Mouse (Mus musculus): ENCODE results near the gene Tnfrsf13c. TPM values are rescaled to one million over a fixed set of nuclear protein-coding genes. Genes with fewer than 3 reads are reported as not detected.

Tnfrsf13c gene
- polyA plus RNA-seq, 1 experiment from 2014 or later, result 0.16 TPM

DNA sequence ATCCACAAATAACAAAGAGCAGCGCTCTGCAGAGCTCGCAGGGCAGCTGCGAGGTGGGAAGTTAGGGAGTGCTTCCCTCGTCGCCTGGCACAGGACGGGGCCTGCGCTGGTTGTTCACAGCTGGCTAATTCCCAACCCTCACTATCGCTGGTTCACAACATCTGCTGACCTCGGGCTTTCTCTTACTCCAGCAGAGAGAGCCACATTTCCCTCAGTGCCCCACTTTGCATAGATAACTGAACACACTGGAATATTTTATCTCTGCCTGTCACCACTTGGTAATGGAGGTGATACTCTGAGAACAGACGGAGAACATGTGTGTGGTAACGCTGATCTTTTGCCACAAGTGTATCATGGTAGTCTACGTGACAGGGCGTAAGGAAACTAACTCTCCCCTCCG lies 38.0 kb downstream of the Tnfrsf13c start:
- peaks cover 58% of the 10 kb centered on the region for H3K36me3 ChIP-seq (ENCODE audit: control insufficient read depth, insufficient read depth, low read length)
- ATAC-seq (replicated peaks; ENCODE audit: low FRiP score) (peak; percentile 79), DNase-seq (ENCODE audit: low spot score) (no peak)
- H3K9me3 ChIP-seq (ENCODE audit: control insufficient read depth, low read length), result peaks cover 6% of the 10 kb centered on the region; the same call in 1 of the 2 replicates
- H3K9ac ChIP-seq (ENCODE audit: low read depth, low read length), result peak overlapping the region; percentile 1; the same call in 1 of the 2 replicates
- H3K4me3 ChIP-seq (ENCODE audit: low read depth, low read length), result no peak overlapping the region
- H3K4me2 ChIP-seq, result peak overlapping the region; percentile 55
- H3K4me1 ChIP-seq (replicated peaks; ENCODE audit: control insufficient read depth, insufficient read depth, low read length), result peaks cover 41% of the 10 kb centered on the region
- H3K27ac ChIP-seq (ENCODE audit: low read depth, low read length), result peak overlapping the region; percentile 96
- WGBS, result 29% methylated on average over 14 of the region's 14 CpGs
- no peaks in the 10 kb centered on the region; the same call in 1 of the 2 replicates for H3K27me3 ChIP-seq (replicated peaks; ENCODE audit: control insufficient read depth, insufficient read depth, low read length)

DNA sequence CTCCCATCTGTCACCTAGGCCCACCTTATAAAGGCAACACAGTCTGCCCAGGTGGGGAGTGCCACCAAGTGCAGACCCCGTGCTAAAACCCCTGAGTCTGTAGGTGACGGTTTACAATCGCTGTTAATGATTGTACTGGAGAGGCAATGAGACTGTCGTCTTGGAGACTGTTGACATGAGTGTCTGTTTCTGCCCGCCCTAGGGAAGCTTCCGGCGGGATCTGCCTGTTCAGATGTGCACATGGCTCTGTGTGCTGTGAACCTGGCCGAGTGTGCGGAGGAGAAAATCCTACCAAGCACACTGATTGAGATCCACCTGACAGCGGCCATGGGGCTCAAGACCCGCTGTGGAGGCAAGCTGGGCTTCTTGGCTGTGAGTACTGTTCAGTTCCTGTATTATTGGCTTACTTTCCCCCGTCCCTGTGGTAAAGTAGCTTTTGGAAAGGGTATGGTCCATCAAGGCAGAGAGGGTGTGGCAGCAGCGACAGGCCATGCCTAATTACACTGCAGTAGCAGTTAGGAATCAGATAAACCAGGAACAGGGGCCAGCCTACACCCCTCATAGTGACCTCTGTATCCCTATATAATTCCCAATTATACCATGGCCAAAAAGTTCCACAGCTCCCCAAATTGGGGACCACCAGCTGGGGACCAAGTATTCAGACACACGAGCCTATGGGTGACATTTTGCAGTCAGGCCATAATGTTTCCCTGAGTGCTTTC lies 38.9 kb downstream of the Tnfrsf13c start:
- no peak overlapping the region for H3K4me3 ChIP-seq (ENCODE audit: low read depth, low read length)
- 77% methylated on average over 14 of the region's 14 CpGs for WGBS
- no peaks in the 10 kb centered on the region; the same call in 1 of the 2 replicates for H3K27me3 ChIP-seq (replicated peaks; ENCODE audit: control insufficient read depth, insufficient read depth, low read length)
- H3K36me3 ChIP-seq (ENCODE audit: control insufficient read depth, insufficient read depth, low read length), result peaks cover 61% of the 10 kb centered on the region
- peak overlapping the region; percentile 96 for H3K27ac ChIP-seq (ENCODE audit: low read depth, low read length)
- H3K4me1 ChIP-seq (replicated peaks; ENCODE audit: control insufficient read depth, insufficient read depth, low read length), result peaks cover 41% of the 10 kb centered on the region
- peak overlapping the region; percentile 60 for H3K9ac ChIP-seq (ENCODE audit: low read depth, low read length)
- H3K4me2 ChIP-seq, result peak overlapping the region; percentile 55
- ATAC-seq (replicated peaks; ENCODE audit: low FRiP score) (no peak), DNase-seq (ENCODE audit: low spot score) (no peak)
- peaks cover 6% of the 10 kb centered on the region; the same call in 1 of the 2 replicates for H3K9me3 ChIP-seq (ENCODE audit: control insufficient read depth, low read length)

DNA sequence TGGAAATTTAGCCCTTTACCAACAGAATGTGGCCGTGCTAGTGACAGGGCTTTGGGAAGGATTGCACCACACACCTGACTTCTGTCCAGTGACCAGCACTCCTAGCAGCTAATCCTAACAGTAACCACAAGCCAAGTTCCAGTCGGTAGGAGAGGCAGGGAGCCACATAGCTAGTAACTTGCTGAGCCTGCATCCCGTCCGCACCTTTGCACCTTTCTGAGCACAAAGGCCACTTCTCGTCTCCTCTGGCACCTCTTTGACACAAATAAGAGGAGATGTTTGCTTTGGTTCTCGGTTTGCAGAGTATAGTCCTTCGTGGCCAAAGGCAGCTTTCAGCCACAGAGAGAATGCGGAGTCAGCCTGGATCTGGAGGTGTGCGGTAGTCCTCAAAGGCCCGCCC lies 39.5 kb downstream of the Tnfrsf13c start:
- Histone ChIP-seq H3K4me2 (peak overlapping the region; percentile 55), H3K4me3 (ENCODE audit: low read depth, low read length) (no peak overlapping the region), H3K27me3 (replicated peaks; ENCODE audit: control insufficient read depth, insufficient read depth, low read length) (no peaks in the 10 kb centered on the region; the same call in 1 of the 2 replicates), H3K9ac (ENCODE audit: low read depth, low read length) (peak overlapping the region; percentile 60), H3K27ac (ENCODE audit: low read depth, low read length) (peak overlapping the region; percentile 96), H3K4me1 (replicated peaks; ENCODE audit: control insufficient read depth, insufficient read depth, low read length) (peaks cover 41% of the 10 kb centered on the region), H3K9me3 (ENCODE audit: control insufficient read depth, low read length) (peaks cover 6% of the 10 kb centered on the region; the same call in 1 of the 2 replicates), H3K36me3 (ENCODE audit: control insufficient read depth, insufficient read depth, low read length) (peaks cover 67% of the 10 kb centered on the region)
- ATAC-seq (replicated peaks; ENCODE audit: low FRiP score), result no peak
- no peak for DNase-seq (ENCODE audit: low spot score)
- 77% methylated on average over 10 of the region's 10 CpGs for WGBS

- 26% methylated on average over 7 of the region's 7 CpGs for WGBS
- DNase-seq (ENCODE audit: low spot score), result peak; percentile 70
- Histone ChIP-seq H3K9ac (ENCODE audit: low read depth, low read length) (peak overlapping the region; percentile 60), H3K9me3 (ENCODE audit: control insufficient read depth, low read length) (peaks cover 6% of the 10 kb centered on the region; the same call in 1 of the 2 replicates), H3K4me1 (replicated peaks; ENCODE audit: control insufficient read depth, insufficient read depth, low read length) (peaks cover 41% of the 10 kb centered on the region), H3K27me3 (replicated peaks; ENCODE audit: control insufficient read depth, insufficient read depth, low read length) (no peaks in the 10 kb centered on the region; the same call in 1 of the 2 replicates), H3K4me3 (ENCODE audit: low read depth, low read length) (no peak overlapping the region), H3K4me2 (peak overlapping the region; percentile 55), H3K36me3 (ENCODE audit: control insufficient read depth, insufficient read depth, low read length) (peaks cover 70% of the 10 kb centered on the region), H3K27ac (ENCODE audit: low read depth, low read length) (peak overlapping the region; percentile 96)
- ATAC-seq (replicated peaks; ENCODE audit: low FRiP score), result peak; percentile 87
Observed at GRCm38 (mm10) chr15:82184183-82184582, 40.0 kb downstream of the Tnfrsf13c start.

- H3K36me3 ChIP-seq (ENCODE audit: control insufficient read depth, insufficient read depth, low read length), result peaks cover 75% of the 10 kb centered on the region
- H3K27me3 ChIP-seq (replicated peaks; ENCODE audit: control insufficient read depth, insufficient read depth, low read length), result no peaks in the 10 kb centered on the region; the same call in 1 of the 2 replicates
- ATAC-seq (replicated peaks; ENCODE audit: low FRiP score), result no peak
- H3K4me3 ChIP-seq (ENCODE audit: low read depth, low read length), result no peak overlapping the region
- H3K9me3 ChIP-seq (ENCODE audit: control insufficient read depth, low read length), result peaks cover 6% of the 10 kb centered on the region; the same call in 1 of the 2 replicates
- peak overlapping the region; percentile 96 for H3K27ac ChIP-seq (ENCODE audit: low read depth, low read length)
- peak overlapping the region; percentile 60 for H3K9ac ChIP-seq (ENCODE audit: low read depth, low read length)
- H3K4me1 ChIP-seq (replicated peaks; ENCODE audit: control insufficient read depth, insufficient read depth, low read length), result peaks cover 41% of the 10 kb centered on the region
- no peak for DNase-seq (ENCODE audit: low spot score)
- 67% methylated on average over 10 of the region's 10 CpGs for WGBS
- H3K4me2 ChIP-seq, result peak overlapping the region; percentile 55
Observed at GRCm38 (mm10) chr15:82183596-82183995, 40.6 kb downstream of the Tnfrsf13c start.

DNA sequence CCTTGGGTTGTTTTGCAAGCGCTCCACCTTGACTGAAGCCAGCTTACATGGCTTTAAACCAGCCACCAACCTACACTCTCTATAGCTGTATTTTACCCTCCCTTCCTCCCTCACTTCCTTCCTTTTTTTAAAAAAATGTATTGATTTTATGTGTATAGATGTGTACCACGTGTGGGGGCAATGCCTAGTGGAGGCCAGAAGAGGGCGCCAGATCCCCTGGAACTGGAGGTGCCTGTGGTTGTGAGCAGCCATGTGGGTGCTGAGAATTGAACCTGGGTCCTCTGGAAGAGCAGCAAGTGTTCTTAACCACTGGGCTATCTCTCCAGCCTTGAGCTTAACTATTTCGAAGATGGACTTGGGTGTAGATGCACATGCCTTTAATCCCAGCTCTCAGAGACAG lies 41.9 kb downstream of the Tnfrsf13c start:
- no peak overlapping the region for H3K9ac ChIP-seq (ENCODE audit: low read depth, low read length)
- H3K4me2 ChIP-seq, result no peak overlapping the region
- DNase-seq (ENCODE audit: low spot score) (no peak), ATAC-seq (replicated peaks; ENCODE audit: low FRiP score) (no peak)
- WGBS, result 96% methylated on average over 4 of the region's 4 CpGs
- no peaks in the 10 kb centered on the region; the same call in 1 of the 2 replicates for H3K27me3 ChIP-seq (replicated peaks; ENCODE audit: control insufficient read depth, insufficient read depth, low read length)
- H3K9me3 ChIP-seq (ENCODE audit: control insufficient read depth, low read length), result peaks cover 6% of the 10 kb centered on the region; the same call in 1 of the 2 replicates
- no peak overlapping the region for H3K4me3 ChIP-seq (ENCODE audit: low read depth, low read length)
- no peak overlapping the region for H3K27ac ChIP-seq (ENCODE audit: low read depth, low read length)
- H3K4me1 ChIP-seq (replicated peaks; ENCODE audit: control insufficient read depth, insufficient read depth, low read length), result peaks cover 41% of the 10 kb centered on the region
- H3K36me3 ChIP-seq (ENCODE audit: control insufficient read depth, insufficient read depth, low read length), result peaks cover 79% of the 10 kb centered on the region

GRCm38 (mm10) chr15:82181131-82181530 lies 43.0 kb downstream of the Tnfrsf13c start:
- peaks cover 6% of the 10 kb centered on the region; the same call in 1 of the 2 replicates for H3K9me3 ChIP-seq (ENCODE audit: control insufficient read depth, low read length)
- no peak overlapping the region for H3K4me3 ChIP-seq (ENCODE audit: low read depth, low read length)
- peaks cover 77% of the 10 kb centered on the region for H3K36me3 ChIP-seq (ENCODE audit: control insufficient read depth, insufficient read depth, low read length)
- no peaks in the 10 kb centered on the region; the same call in 1 of the 2 replicates for H3K27me3 ChIP-seq (replicated peaks; ENCODE audit: control insufficient read depth, insufficient read depth, low read length)
- H3K4me1 ChIP-seq (replicated peaks; ENCODE audit: control insufficient read depth, insufficient read depth, low read length), result peaks cover 31% of the 10 kb centered on the region
- H3K27ac ChIP-seq (ENCODE audit: low read depth, low read length), result no peak overlapping the region
- H3K4me2 ChIP-seq, result no peak overlapping the region
- no peak for DNase-seq (ENCODE audit: low spot score)
- H3K9ac ChIP-seq (ENCODE audit: low read depth, low read length), result no peak overlapping the region
- WGBS, result 69% methylated on average over 5 of the region's 5 CpGs
- no peak for ATAC-seq (replicated peaks; ENCODE audit: low FRiP score)

DNA sequence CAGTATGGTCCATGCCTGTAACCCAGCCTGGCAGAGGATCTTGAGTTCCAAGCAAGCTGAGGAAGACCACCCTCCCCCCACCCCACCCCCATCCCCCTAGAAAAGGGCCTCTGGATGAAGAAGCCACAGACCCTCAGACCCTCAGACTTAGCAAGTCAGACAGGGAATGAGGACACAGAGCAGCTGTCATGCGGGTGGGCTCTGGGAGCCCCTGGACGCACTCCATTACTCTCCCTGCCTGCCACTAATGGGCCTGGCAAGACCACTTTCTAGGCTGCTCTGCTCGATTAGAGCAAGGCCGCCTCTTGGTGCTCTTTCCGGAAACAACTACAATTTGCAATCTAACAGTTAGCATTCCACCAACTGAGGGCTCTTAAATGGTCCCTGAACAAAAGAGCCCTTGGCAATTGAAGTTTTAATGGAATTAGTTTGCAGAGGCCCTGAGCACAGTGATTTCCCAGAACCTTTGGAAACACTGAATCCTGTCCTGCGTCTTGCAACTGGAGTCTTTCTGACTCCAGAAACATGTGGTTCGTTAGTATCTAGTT lies 46.4 kb downstream of the Tnfrsf13c start:
- Histone ChIP-seq H3K4me2 (no peak overlapping the region), H3K9ac (ENCODE audit: low read depth, low read length) (no peak overlapping the region), H3K36me3 (ENCODE audit: control insufficient read depth, insufficient read depth, low read length) (peaks cover 75% of the 10 kb centered on the region), H3K9me3 (ENCODE audit: control insufficient read depth, low read length) (peaks cover 6% of the 10 kb centered on the region; the same call in 1 of the 2 replicates), H3K27me3 (replicated peaks; ENCODE audit: control insufficient read depth, insufficient read depth, low read length) (no peaks in the 10 kb centered on the region), H3K27ac (ENCODE audit: low read depth, low read length) (no peak overlapping the region), H3K4me1 (replicated peaks; ENCODE audit: control insufficient read depth, insufficient read depth, low read length) (no peaks in the 10 kb centered on the region), H3K4me3 (ENCODE audit: low read depth, low read length) (no peak overlapping the region)
- DNase-seq (ENCODE audit: low spot score) (no peak), ATAC-seq (replicated peaks; ENCODE audit: low FRiP score) (no peak)
- WGBS, result 93% methylated on average over 7 of the region's 7 CpGs
